Mouse (Mus musculus) C2C12 (cell line): ENCODE measurements around the gene Ift122. TPM values are rescaled to one million over a fixed set of nuclear protein-coding genes. Genes with fewer than 3 reads are reported as not detected.
"Not testable (repeated sequence)": the region's sequence is repeated elsewhere in the genome, so short reads cannot be mapped to it uniquely, and the experiment has no call there.

ENCODE experiments used
- H3K27me3 ChIP-seq: one replicate; pipeline ENCODE4 v1.6.1; 2011; ENCODE audit not compliant: control insufficient read depth, insufficient read depth, insufficient read length
- H3K36me3 ChIP-seq: one replicate; pipeline ENCODE4 v1.6.1; 2011; ENCODE audit not compliant: control insufficient read depth, insufficient read depth
- H3K4me3 ChIP-seq: one replicate; pipeline ENCODE4 v1.5.1; 2011; ENCODE audit warnings: mild to moderate bottlenecking, control low read depth; ENCODE audit not compliant: poor library complexity, insufficient read depth, severe bottlenecking
- H3K79me2 ChIP-seq: one replicate; pipeline ENCODE4 v1.6.1; 2011; ENCODE audit not compliant: control insufficient read depth, insufficient read depth
- H3K79me3 ChIP-seq: one replicate; pipeline ENCODE4 v1.6.1; 2011; ENCODE audit warnings: low read depth, control low read depth
- H3ac ChIP-seq: one replicate; pipeline ENCODE3; 2011; ENCODE audit warnings: low read depth; ENCODE audit not compliant: control insufficient read depth, insufficient read length
- CEBPB ChIP-seq: IDR thresholded peaks from one replicate; pipeline ENCODE4 v1.6.1; 2011; ENCODE audit warnings: low read depth, mild to moderate bottlenecking, control low read depth, moderate library complexity
- CTCF ChIP-seq: IDR thresholded peaks from one replicate; pipeline ENCODE4 v1.5.1; 2011; ENCODE audit not compliant: control insufficient read depth, insufficient read depth, insufficient read length
- FOSL1 ChIP-seq: IDR thresholded peaks from one replicate; pipeline ENCODE4 v1.8.0; 2011; ENCODE audit warnings: mild to moderate bottlenecking, low read length; ENCODE audit not compliant: poor library complexity, insufficient read depth, severe bottlenecking
- MAX ChIP-seq: IDR thresholded peaks from one replicate; pipeline ENCODE4 v1.6.1; 2011; ENCODE audit warnings: mild to moderate bottlenecking, control low read depth
- MYOD1 ChIP-seq: IDR thresholded peaks from one replicate; pipeline ENCODE4 v1.6.1; 2011; ENCODE audit warnings: low read depth; ENCODE audit not compliant: control insufficient read depth, insufficient read length
- MYOG ChIP-seq: IDR thresholded peaks from one replicate; pipeline ENCODE4 v1.6.1; 2011; ENCODE audit not compliant: control insufficient read depth, insufficient read length; ENCODE audit errors: extremely low read depth
- USF1 ChIP-seq: IDR thresholded peaks from one replicate; pipeline ENCODE4 v1.6.1; 2011; ENCODE audit warnings: low read depth, mild to moderate bottlenecking, control low read depth, moderate library complexity
- polyA plus RNA-seq: library from polyadenylated mRNA; unstranded; fragments of >200 nt; fragmentation: generic; extraction: Trizol; gene quantifications from one replicate; pipeline ENCODE4 v1.2.1, GENCODE M21; 2012; ENCODE audit warnings: missing spikeins

Gene Ift122
- polyA plus RNA-seq, 1 experiment = 13.4 TPM

DNA sequence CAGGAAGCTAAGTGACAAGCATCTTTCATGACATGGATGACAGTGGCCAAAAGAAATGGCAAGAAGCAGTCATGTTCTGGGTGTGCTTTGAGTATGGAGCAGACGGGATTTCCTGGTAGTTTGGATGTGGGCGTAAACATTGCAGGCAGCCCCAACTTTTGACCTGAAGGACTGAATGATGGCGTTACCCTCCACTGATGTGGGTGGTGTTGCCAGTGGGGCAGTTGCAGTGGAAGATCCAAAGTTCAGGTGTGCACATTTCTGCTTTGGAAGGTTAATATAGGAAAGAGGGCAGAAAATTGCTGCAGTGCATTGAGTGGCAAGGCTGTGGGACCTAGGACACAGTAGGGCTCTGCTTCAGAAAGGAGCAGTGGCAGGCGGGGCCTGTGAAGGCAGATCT lies 12.0 kb downstream of the Ift122 start:
- Histone ChIP-seq H3K27me3 (no peaks in the 10 kb centered on the region), H3ac (no peak overlapping the region), H3K79me3 (no peaks in the 10 kb centered on the region), H3K79me2 (no peaks in the 10 kb centered on the region), H3K4me3 (no peak overlapping the region), H3K36me3 (peaks cover 7% of the 10 kb centered on the region)
- TF ChIP-seq MYOG (no peak), MAX (no peak), CEBPB (no peak), FOSL1 (no peak), USF1 (no peak), MYOD1 (no peak), CTCF (no peak)

DNA sequence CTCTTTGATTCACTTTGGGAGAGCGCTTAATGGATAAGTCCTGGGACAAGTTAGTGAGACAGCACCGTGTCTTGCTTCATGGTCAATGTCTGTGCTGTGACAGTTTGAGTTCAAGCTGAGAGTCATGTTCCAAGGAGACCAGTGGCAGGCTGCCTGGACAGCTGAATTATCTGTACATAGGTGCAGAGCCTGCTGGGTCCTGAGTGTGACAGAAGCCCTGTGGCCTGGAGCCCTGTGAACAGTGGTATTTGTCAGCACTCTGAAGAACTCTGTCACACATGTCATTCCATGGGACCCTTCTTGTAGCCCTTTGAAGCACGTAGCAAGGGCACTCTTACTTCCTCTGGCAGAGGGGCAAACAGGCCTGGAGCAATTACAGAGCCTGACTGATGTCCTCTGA lies 13.9 kb downstream of the Ift122 start:
- H3K79me2 ChIP-seq, H3K27me3 ChIP-seq, H3K36me3 ChIP-seq, H3K79me3 ChIP-seq, H3ac ChIP-seq, H3K4me3 ChIP-seq: not testable (repeated sequence)

- H3K79me3 ChIP-seq, H3K36me3 ChIP-seq, H3ac ChIP-seq, H3K4me3 ChIP-seq, H3K79me2 ChIP-seq, H3K27me3 ChIP-seq: not testable (repeated sequence)
Measured at GRCm38 (mm10) chr6:115871318-115871717, 18.0 kb downstream of the Ift122 start.

- H3K79me3 ChIP-seq = no peaks in the 10 kb centered on the region
- no peak overlapping the region for H3K4me3 ChIP-seq
- no peak overlapping the region for H3ac ChIP-seq
- no peaks in the 10 kb centered on the region for H3K79me2 ChIP-seq
- no peaks in the 10 kb centered on the region for H3K27me3 ChIP-seq
- no peaks in the 10 kb centered on the region for H3K36me3 ChIP-seq
- TF ChIP-seq MAX (no peak), CTCF (no peak), CEBPB (no peak), FOSL1 (no peak), MYOD1 (no peak), USF1 (no peak), MYOG (no peak)
Measured at GRCm38 (mm10) chr6:115877239-115877638, 24.0 kb downstream of the Ift122 start.

GRCm38 (mm10) chr6:115878694-115879093 lies 25.4 kb downstream of the Ift122 start:
- no peaks in the 10 kb centered on the region for H3K36me3 ChIP-seq

GRCm38 (mm10) chr6:115879736-115880135 lies 26.5 kb downstream of the Ift122 start:
- Histone ChIP-seq H3K36me3 (no peaks in the 10 kb centered on the region), H3K27me3 (no peaks in the 10 kb centered on the region), H3K4me3 (no peak overlapping the region), H3K79me2 (no peaks in the 10 kb centered on the region), H3ac (no peak overlapping the region), H3K79me3 (no peaks in the 10 kb centered on the region)
- TF ChIP-seq CTCF (no peak), MYOD1 (no peak), FOSL1 (no peak), MYOG (no peak), USF1 (no peak), MAX (no peak), CEBPB (no peak)

More at GRCm38 (mm10) chr6:115878694-115879093, 25.4 kb downstream of the Ift122 start:
- no peak overlapping the region for H3ac ChIP-seq
- H3K4me3 ChIP-seq = no peak overlapping the region
- TF ChIP-seq MAX (no peak), CEBPB (no peak), CTCF (no peak), MYOD1 (no peak), USF1 (no peak), MYOG (no peak), FOSL1 (no peak)
- no peaks in the 10 kb centered on the region for H3K79me3 ChIP-seq
- no peaks in the 10 kb centered on the region for H3K79me2 ChIP-seq
- H3K27me3 ChIP-seq = no peaks in the 10 kb centered on the region
